Mouse (Mus musculus) testis, adult 2 months (tissue): Measurements from ENCODE around the gene Fance. TPM values are rescaled to one million over a fixed set of nuclear protein-coding genes. Genes with fewer than 3 reads are reported as not detected.

ENCODE experiments used
- H3K27ac ChIP-seq: fragments of 200-500 bp; 2 replicates; pipeline ENCODE4 v1.5.1; 2012; ENCODE audit warnings: low read depth, low read length; ENCODE audit not compliant: control insufficient read depth, insufficient read depth
- H3K27me3 ChIP-seq: fragments of 200-500 bp; 2 replicates; pipeline ENCODE4 v1.6.1; 2012; ENCODE audit warnings: mild to moderate bottlenecking, low read length, moderate library complexity; ENCODE audit not compliant: control insufficient read depth, insufficient read depth
- H3K36me3 ChIP-seq: fragments of 200-500 bp; 2 replicates; pipeline ENCODE4 v1.6.1; 2012; ENCODE audit warnings: mild to moderate bottlenecking, low read length; ENCODE audit not compliant: control insufficient read depth, insufficient read depth
- H3K4me1 ChIP-seq: fragments of 200-500 bp; 2 replicates; pipeline ENCODE4 v1.6.1; 2012; ENCODE audit warnings: low read length; ENCODE audit not compliant: control insufficient read depth, insufficient read depth
- H3K4me3 ChIP-seq: fragments of 200-500 bp; 2 replicates; pipeline ENCODE4 v1.5.1; 2012; ENCODE audit warnings: low read depth, mild to moderate bottlenecking, low read length, moderate library complexity, mixed read lengths; ENCODE audit not compliant: control insufficient read depth
- CTCF ChIP-seq: fragments of 200-500 bp; IDR thresholded peaks from 2 replicates; pipeline ENCODE4 v1.5.1; 2012; ENCODE audit warnings: low read depth, mild to moderate bottlenecking, inconsistent platforms, low read length, moderate library complexity; ENCODE audit not compliant: control insufficient read depth, insufficient read depth, insufficient replicate concordance
- POLR2A ChIP-seq: fragments of 200-500 bp; IDR thresholded peaks from 2 replicates; pipeline ENCODE4 v1.6.1; 2012; ENCODE audit warnings: low read depth, mild to moderate bottlenecking, inconsistent platforms, low read length, moderate library complexity; ENCODE audit not compliant: control insufficient read depth
- polyA plus RNA-seq: library from polyadenylated mRNA; depleted of rRNA; stranded (reverse); fragments of >200 nt; gene quantifications from 2 replicates; pipeline ENCODE4 v1.2.3, GENCODE M21; 2012

Fance gene
- polyA plus RNA-seq, 1 experiment: 4.3 TPM

- no peak for TF ChIP-seq CTCF
- no peak for TF ChIP-seq POLR2A
- Histone ChIP-seq H3K27ac (no peak overlapping the region), H3K4me1 (peaks cover 21% of the 10 kb centered on the region), H3K4me3 (no peak overlapping the region), H3K36me3 (peaks cover 1% of the 10 kb centered on the region), H3K27me3 (no peaks in the 10 kb centered on the region)
Observed at GRCm38 (mm10) chr17:28332113-28332914, 19.0 kb downstream of the Fance start.

- Histone ChIP-seq H3K4me1 (peaks cover 14% of the 10 kb centered on the region), H3K27ac (no peak overlapping the region), H3K36me3 (peaks cover 1% of the 10 kb centered on the region), H3K27me3 (no peaks in the 10 kb centered on the region), H3K4me3 (peak overlapping the region; percentile 0; the same call in 1 of the 2 replicates)
- TF ChIP-seq POLR2A (no peak), CTCF (no peak)
Observed at GRCm38 (mm10) chr17:28332915-28333546, 19.7 kb downstream of the Fance start.

- H3K4me1 ChIP-seq: peaks cover 9% of the 10 kb centered on the region
- H3K36me3 ChIP-seq: peaks cover 1% of the 10 kb centered on the region; the same call in 1 of the 2 replicates
- H3K27ac ChIP-seq: no peak overlapping the region
- H3K4me3 ChIP-seq: no peak overlapping the region
- no peaks in the 10 kb centered on the region for H3K27me3 ChIP-seq
- TF ChIP-seq POLR2A (no peak), CTCF (no peak)
Observed at GRCm38 (mm10) chr17:28335267-28335666, 21.9 kb downstream of the Fance start.

DNA sequence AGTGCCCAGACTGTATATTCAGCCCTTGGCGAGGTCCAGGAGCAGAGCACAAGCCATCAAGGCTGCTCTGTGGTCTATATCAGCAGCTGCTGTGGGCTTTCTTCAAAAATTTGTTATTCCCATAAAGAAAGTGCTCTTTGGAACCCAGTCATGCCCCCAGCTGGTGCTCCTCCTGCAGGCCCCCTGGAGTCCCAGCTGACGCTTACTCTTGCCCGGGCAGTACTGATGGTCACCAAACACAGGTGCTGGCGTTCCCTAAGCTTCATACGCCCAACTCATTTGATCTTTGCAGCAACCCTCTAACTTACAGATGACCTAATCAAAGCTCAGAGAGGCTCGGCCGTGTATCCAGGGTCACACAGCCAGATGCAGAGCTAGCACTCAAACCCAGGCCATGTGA, 24.2 kb downstream of the Fance start:
- H3K36me3 ChIP-seq: no peaks in the 10 kb centered on the region
- no peak overlapping the region for H3K27ac ChIP-seq
- no peak overlapping the region for H3K4me3 ChIP-seq
- no peak for TF ChIP-seq CTCF
- TF ChIP-seq POLR2A: no peak
- H3K27me3 ChIP-seq: no peaks in the 10 kb centered on the region
- peaks cover 17% of the 10 kb centered on the region for H3K4me1 ChIP-seq

- Histone ChIP-seq H3K27me3 (no peaks in the 10 kb centered on the region), H3K36me3 (no peaks in the 10 kb centered on the region), H3K4me1 (peaks cover 9% of the 10 kb centered on the region), H3K27ac (no peak overlapping the region), H3K4me3 (no peak overlapping the region)
- TF ChIP-seq POLR2A (no peak), CTCF (no peak)
Observed at GRCm38 (mm10) chr17:28340578-28340977, 27.3 kb downstream of the Fance start.

DNA sequence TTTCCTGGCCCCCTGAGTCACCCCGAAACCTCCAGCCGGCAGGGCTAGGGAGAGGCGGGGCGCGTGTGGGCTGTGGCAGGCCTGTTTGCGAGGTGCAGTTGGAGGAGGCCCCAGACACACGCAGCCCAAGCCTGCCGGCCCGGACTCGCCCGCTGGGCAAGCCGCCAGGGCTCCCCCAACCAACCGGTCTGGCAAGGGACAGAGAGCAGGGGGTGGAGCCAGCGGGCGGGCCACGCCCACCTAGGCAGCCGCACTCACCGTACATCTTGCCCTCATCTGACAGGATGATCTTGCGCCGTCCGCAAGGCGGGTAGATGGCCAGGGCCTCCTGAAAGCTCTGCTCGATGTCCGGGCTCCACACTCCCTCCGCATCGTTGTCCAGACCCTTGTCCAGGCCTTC, 27.8 kb downstream of the Fance start:
- H3K4me3 ChIP-seq: no peak overlapping the region; the same call in 1 of the 2 replicates
- H3K27me3 ChIP-seq: no peaks in the 10 kb centered on the region
- H3K4me1 ChIP-seq: peaks cover 9% of the 10 kb centered on the region
- no peaks in the 10 kb centered on the region for H3K36me3 ChIP-seq
- no peak overlapping the region for H3K27ac ChIP-seq
- no peak for TF ChIP-seq CTCF
- TF ChIP-seq POLR2A: no peak

DNA sequence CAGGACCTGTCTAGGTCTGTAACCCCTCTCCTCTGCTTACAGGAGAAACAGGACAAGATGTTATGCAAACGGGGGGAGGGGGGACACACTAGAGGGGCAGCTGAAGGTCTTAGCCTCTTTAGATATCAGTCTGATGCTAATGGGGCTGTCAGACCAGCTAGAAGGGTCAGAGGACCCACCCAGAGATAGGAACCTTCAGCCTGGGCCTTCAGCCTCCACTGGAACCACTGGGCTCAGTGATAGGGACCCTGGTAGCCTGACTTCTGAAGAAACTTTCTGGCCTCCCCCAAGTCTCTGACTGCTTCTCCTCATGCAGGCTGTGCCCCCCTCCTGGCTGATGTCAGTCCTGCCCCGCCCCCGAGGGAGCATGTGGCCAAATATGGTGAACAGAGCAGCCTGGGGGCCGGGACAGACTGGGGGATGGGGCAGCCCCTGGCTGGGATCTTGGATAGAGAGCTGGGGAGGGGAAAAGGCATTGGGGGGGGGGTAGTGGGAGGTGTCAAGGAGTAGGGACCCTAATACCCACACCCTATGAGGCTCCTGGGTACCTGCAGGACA, 30.8 kb downstream of the Fance start:
- no peak overlapping the region for H3K27ac ChIP-seq
- H3K4me3 ChIP-seq: no peak overlapping the region
- peaks cover 9% of the 10 kb centered on the region for H3K4me1 ChIP-seq
- TF ChIP-seq CTCF (no peak), POLR2A (no peak)
- no peaks in the 10 kb centered on the region for H3K27me3 ChIP-seq
- H3K36me3 ChIP-seq: no peaks in the 10 kb centered on the region
